Mouse (Mus musculus) olfactory bulb, adult 2 months (tissue): ENCODE results near the gene Ankrd49.

Experiments
- CTCF ChIP-seq: fragments of 200-500 bp; IDR thresholded peaks from 2 replicates; pipeline ENCODE4 v1.5.1; 2012; ENCODE audit warnings: low read depth, mild to moderate bottlenecking, low read length, moderate library complexity; ENCODE audit not compliant: insufficient read depth
- POLR2A ChIP-seq: fragments of 200-500 bp; IDR thresholded peaks from 2 replicates; pipeline ENCODE4 v1.6.1; 2012; ENCODE audit warnings: mild to moderate bottlenecking, low read depth, low read length, moderate library complexity; ENCODE audit not compliant: insufficient read depth

DNA sequence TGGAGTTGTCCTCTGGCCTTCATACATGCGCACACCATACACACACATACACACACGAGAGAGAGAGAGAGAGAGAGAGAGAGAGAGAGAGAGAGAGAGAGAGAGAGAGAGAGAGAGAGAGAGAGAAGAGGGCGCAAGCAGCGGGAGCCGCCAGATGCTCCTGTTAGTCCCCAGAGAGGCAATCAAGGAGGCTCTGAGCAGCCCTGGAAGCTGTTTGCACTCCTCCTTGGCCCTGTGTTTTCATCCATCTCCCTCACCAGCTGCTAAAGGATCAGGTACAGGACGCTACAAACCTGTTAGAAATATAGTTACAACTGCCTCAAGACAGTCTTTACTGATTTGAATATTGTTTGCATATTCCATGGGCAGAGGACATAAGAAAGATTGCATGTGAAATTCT is 14.8 kb downstream of the Ankrd49 start:
- no peak for TF ChIP-seq CTCF
- TF ChIP-seq POLR2A: no peak
